Mouse (Mus musculus): ENCODE data around the gene Hoxc13. TPM values are rescaled to one million over a fixed set of nuclear protein-coding genes. Genes with fewer than 3 reads are reported as not detected.
A peak's percentile ranks its signal among the peaks of the same experiment; 100 is the strongest.

The Hoxc13 gene
- polyA plus RNA-seq (2015; fragmentation: Nextera tagmentation; extraction: Ambion mirVana), result not detected in 2 replicates

- peak within 1 kb of the TSS; percentile 15 for H3K4me3 ChIP-seq
- peak; percentile 38; the same call in 1 of the 2 replicates for ATAC-seq (replicated peaks)
- peaks cover 9% of the 10 kb centered on the region for H3K4me1 ChIP-seq
- H3K27ac ChIP-seq (replicated peaks), result no peak within 1 kb of the TSS
- WGBS, result under 1% methylated on average over 66 of the region's 88 CpGs
- H3K36me3 ChIP-seq, result no peaks in the 10 kb centered on the region
- H3K9me3 ChIP-seq, result no peaks in the 10 kb centered on the region
- peaks cover 97% of the 10 kb centered on the region for H3K27me3 ChIP-seq
- no peak within 1 kb of the TSS for H3K9ac ChIP-seq (replicated peaks)
- peak within 1 kb of the TSS; percentile 25 for H3K4me2 ChIP-seq (replicated peaks)
These were observed at the start of gene Hoxc13 for GRCm38 (mm10) chr15:102921053-102922011. Hoxc13 (plus strand) TSS chr15:102921103.

- 0 out of 2 replicates have a peak, but pooled peaks cover 3% of the 10 kb centered on the region for H3K27me3 ChIP-seq
- H3K4me3 ChIP-seq, result no peak overlapping the region
- H3K27ac ChIP-seq (replicated peaks), result no peak overlapping the region
- no peaks in the 10 kb centered on the region for H3K4me1 ChIP-seq
- ATAC-seq (replicated peaks), result no peak
- no peak overlapping the region for H3K4me2 ChIP-seq (replicated peaks)
- 16% methylated on average over 1 of the region's 1 CpGs for WGBS
- H3K9me3 ChIP-seq, result no peaks in the 10 kb centered on the region
- H3K36me3 ChIP-seq, result no peaks in the 10 kb centered on the region
- no peak overlapping the region for H3K9ac ChIP-seq (replicated peaks)
These were observed 35.1 kb upstream of the Hoxc13 start for GRCm38 (mm10) chr15:102885803-102886202.

- ATAC-seq (replicated peaks), result no peak
- H3K36me3 ChIP-seq, result no peaks in the 10 kb centered on the region
- H3K4me3 ChIP-seq, result no peak overlapping the region
- peaks cover 14% of the 10 kb centered on the region for H3K27me3 ChIP-seq
- no peak overlapping the region for H3K9ac ChIP-seq (replicated peaks)
- no peaks in the 10 kb centered on the region for H3K4me1 ChIP-seq
- WGBS, result 88% methylated on average over 6 of the region's 6 CpGs
- H3K27ac ChIP-seq (replicated peaks), result no peak overlapping the region
- H3K4me2 ChIP-seq (replicated peaks), result no peak overlapping the region
- no peaks in the 10 kb centered on the region for H3K9me3 ChIP-seq
These were observed 25.8 kb upstream of the Hoxc13 start for GRCm38 (mm10) chr15:102895115-102895514.

GRCm38 (mm10) chr15:102904946-102905345 is 16.0 kb upstream of the Hoxc13 start:
- Histone ChIP-seq H3K9me3 (no peaks in the 10 kb centered on the region), H3K4me1 (no peaks in the 10 kb centered on the region), H3K4me3 (no peak overlapping the region), H3K9ac (replicated peaks) (no peak overlapping the region), H3K4me2 (replicated peaks) (no peak overlapping the region), H3K27me3 (peaks cover 80% of the 10 kb centered on the region), H3K36me3 (no peaks in the 10 kb centered on the region), H3K27ac (replicated peaks) (no peak overlapping the region)
- WGBS, result 64% methylated on average over 1 of the region's 1 CpGs
- ATAC-seq (replicated peaks), result no peak

- Histone ChIP-seq H3K4me1 (no peaks in the 10 kb centered on the region), H3K4me3 (no peak overlapping the region), H3K9ac (replicated peaks) (no peak overlapping the region), H3K4me2 (replicated peaks) (no peak overlapping the region), H3K27me3 (peaks cover 91% of the 10 kb centered on the region), H3K9me3 (no peaks in the 10 kb centered on the region), H3K27ac (replicated peaks) (no peak overlapping the region), H3K36me3 (no peaks in the 10 kb centered on the region)
- 0% methylated on average over 4 of the region's 4 CpGs for WGBS
- no peak for ATAC-seq (replicated peaks)
These were observed 11.4 kb upstream of the Hoxc13 start for GRCm38 (mm10) chr15:102909536-102909935.

- Histone ChIP-seq H3K36me3 (no peaks in the 10 kb centered on the region), H3K4me2 (replicated peaks) (no peak overlapping the region), H3K27me3 (peaks cover 93% of the 10 kb centered on the region), H3K4me3 (no peak overlapping the region), H3K9ac (replicated peaks) (no peak overlapping the region), H3K27ac (replicated peaks) (no peak overlapping the region), H3K9me3 (no peaks in the 10 kb centered on the region), H3K4me1 (no peaks in the 10 kb centered on the region)
- no peak for ATAC-seq (replicated peaks)
- WGBS, result under 1% methylated on average over 18 of the region's 18 CpGs
These were observed 10.9 kb upstream of the Hoxc13 start for GRCm38 (mm10) chr15:102910038-102910437.

- WGBS, result 1% methylated on average over 22 of the region's 22 CpGs
- Histone ChIP-seq H3K4me2 (replicated peaks) (no peak overlapping the region), H3K27me3 (peaks cover 90% of the 10 kb centered on the region), H3K4me3 (no peak overlapping the region), H3K4me1 (no peaks in the 10 kb centered on the region), H3K9ac (replicated peaks) (no peak overlapping the region), H3K27ac (replicated peaks) (no peak overlapping the region), H3K9me3 (no peaks in the 10 kb centered on the region), H3K36me3 (no peaks in the 10 kb centered on the region)
- ATAC-seq (replicated peaks), result no peak
These were observed 10.3 kb upstream of the Hoxc13 start for GRCm38 (mm10) chr15:102910496-102911095.

GRCm38 (mm10) chr15:102913038-102913585 is 7.8 kb upstream of the Hoxc13 start:
- under 1% methylated on average over 19 of the region's 19 CpGs for WGBS
- H3K27me3 ChIP-seq, result peaks cover 93% of the 10 kb centered on the region
- no peaks in the 10 kb centered on the region for H3K9me3 ChIP-seq
- ATAC-seq (replicated peaks), result no peak
- no peak overlapping the region for H3K4me3 ChIP-seq
- no peak overlapping the region for H3K4me2 ChIP-seq (replicated peaks)
- no peak overlapping the region for H3K9ac ChIP-seq (replicated peaks)
- no peak overlapping the region for H3K27ac ChIP-seq (replicated peaks)
- H3K36me3 ChIP-seq, result no peaks in the 10 kb centered on the region
- no peaks in the 10 kb centered on the region for H3K4me1 ChIP-seq

GRCm38 (mm10) chr15:102917972-102918572 is 2.8 kb upstream of the Hoxc13 start:
- Histone ChIP-seq H3K36me3 (no peaks in the 10 kb centered on the region), H3K9me3 (no peaks in the 10 kb centered on the region), H3K27ac (replicated peaks) (no peak overlapping the region), H3K4me3 (no peak overlapping the region), H3K27me3 (peaks cover 94% of the 10 kb centered on the region), H3K4me2 (replicated peaks) (no peak overlapping the region), H3K9ac (replicated peaks) (no peak overlapping the region), H3K4me1 (peaks cover 9% of the 10 kb centered on the region)
- under 1% methylated on average over 20 of the region's 20 CpGs for WGBS
- ATAC-seq (replicated peaks), result no peak

GRCm38 (mm10) chr15:102918611-102919265 is 2.2 kb upstream of the Hoxc13 start:
- no peak for ATAC-seq (replicated peaks)
- H3K4me1 ChIP-seq, result peaks cover 9% of the 10 kb centered on the region
- H3K27me3 ChIP-seq, result peaks cover 94% of the 10 kb centered on the region
- no peak overlapping the region for H3K4me3 ChIP-seq
- WGBS, result 2% methylated on average over 7 of the region's 7 CpGs
- H3K36me3 ChIP-seq, result no peaks in the 10 kb centered on the region
- H3K9ac ChIP-seq (replicated peaks), result no peak overlapping the region
- no peaks in the 10 kb centered on the region for H3K9me3 ChIP-seq
- no peak overlapping the region for H3K4me2 ChIP-seq (replicated peaks)
- no peak overlapping the region for H3K27ac ChIP-seq (replicated peaks)

- no peak for ATAC-seq (replicated peaks)
- Histone ChIP-seq H3K4me3 (no peak overlapping the region), H3K36me3 (no peaks in the 10 kb centered on the region), H3K9me3 (no peaks in the 10 kb centered on the region), H3K4me1 (peaks cover 9% of the 10 kb centered on the region), H3K27ac (replicated peaks) (no peak overlapping the region), H3K9ac (replicated peaks) (no peak overlapping the region), H3K4me2 (replicated peaks) (no peak overlapping the region), H3K27me3 (peaks cover 95% of the 10 kb centered on the region)
- 2% methylated on average over 12 of the region's 12 CpGs for WGBS
These were observed 1.3 kb upstream of the Hoxc13 start for GRCm38 (mm10) chr15:102919336-102920180.

All from forebrain, embryonic 15.5 days (tissue).